9 mouse cellular contexts compared by ENCODE assay signal in the genomic region with DNA sequence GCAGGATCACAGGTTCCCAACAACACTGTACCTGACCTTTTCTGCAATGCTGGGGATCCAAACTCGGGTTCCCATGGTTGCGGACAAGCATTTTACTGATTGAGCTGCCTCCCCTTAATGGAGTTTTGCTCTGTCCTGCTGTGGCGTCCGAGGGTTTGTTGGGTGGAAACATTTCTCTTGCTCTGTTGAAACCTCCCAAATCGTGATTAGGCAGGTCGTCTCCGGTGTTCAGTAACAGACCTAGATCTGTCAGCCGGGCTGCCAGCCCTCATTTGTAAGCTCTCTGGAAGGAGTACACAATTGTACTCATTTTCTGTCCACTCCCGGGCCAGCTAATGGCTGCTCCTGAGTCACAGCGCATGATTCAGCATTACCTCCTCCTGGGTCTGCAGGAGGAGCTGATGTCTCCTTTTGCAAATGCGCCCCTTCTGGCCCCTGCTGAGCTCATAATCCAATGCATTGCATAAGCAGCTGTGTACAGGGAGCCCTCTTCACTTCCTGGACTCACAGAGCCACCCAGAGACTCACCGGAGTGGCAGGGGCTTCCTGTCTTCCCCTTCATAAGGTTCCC. TPM values are rescaled to one million over a fixed set of nuclear protein-coding genes. Genes with fewer than 3 reads are reported as not detected.
DNase-seq lines count a peak whose midpoint lies in the region; ATAC-seq and TF ChIP-seq lines count a peak whose summit lies in the region.
"Had no signal": no experiment of that assay in that cellular context is flagged by ENCODE, and none has a peak within 500 bp of the region (broad histone marks: within the 10 kb centered on the region; RNA-seq: fewer than 3 reads in every experiment).

No protein-coding gene starts in this region.

- no peaks in the 10 kb centered on the region for H3K27me3 ChIP-seq in testis, adult 2 months (ENCODE audit: control insufficient read depth, insufficient read depth, low read length)
- H3K27me3 ChIP-seq in heart, embryonic 14.5 days (ENCODE audit: control insufficient read depth, insufficient read depth, low read length) = no peaks in the 10 kb centered on the region
- no peaks in the 10 kb centered on the region for H3K27me3 ChIP-seq in midbrain, embryonic 14.5 days (ENCODE audit: control insufficient read depth, insufficient read depth, low read length)
- no peaks in the 10 kb centered on the region for H3K27me3 ChIP-seq in thymus, adult 2 months (ENCODE audit: control insufficient read depth, insufficient read depth, low read length)
- H3K27me3 ChIP-seq: embryonic facial prominence, embryonic 12.5 days had no signal

- TF ChIP-seq CTCF in testis, adult 2 months (IDR thresholded peaks at IDR 0.05; ENCODE audit: control insufficient read depth, insufficient read depth, insufficient replicate concordance, low read depth, low read length) = no peak
- TF ChIP-seq CTCF in thymus, adult 2 months (IDR thresholded peaks at IDR 0.05; ENCODE audit: borderline replicate concordance, control insufficient read depth, extremely low read depth, insufficient read depth, low read length, poor library complexity) = no peak

- peaks cover 2% of the 10 kb centered on the region; the same call in 1 of the 2 replicates for H3K4me1 ChIP-seq in testis, adult 2 months (ENCODE audit: control insufficient read depth, insufficient read depth, low read length)
- H3K4me1 ChIP-seq in heart, embryonic 14.5 days (ENCODE audit: control insufficient read depth in 2 of 2, insufficient read depth in 2 of 2, low read length in 2 of 2) = peaks cover 39 to 40% of the 10 kb centered on the region in 2 experiments
- H3K4me1 ChIP-seq in midbrain, embryonic 14.5 days (ENCODE audit: control insufficient read depth, insufficient read depth, low read length) = peaks cover 10% of the 10 kb centered on the region
- H3K4me1 ChIP-seq in thymus, adult 2 months (replicated peaks; ENCODE audit: control insufficient read depth, insufficient read depth, low read length) = peaks cover 7% of the 10 kb centered on the region

- no peak for DNase-seq in testis, postnatal 10 days (ENCODE audit: low spot score)
- DNase-seq in cerebellum, adult 11-12 months = peak; percentile 19
- peak; percentile 15 to 27 for DNase-seq in left cerebral cortex, adult 8-10 months (ENCODE audit: low spot score in 2 of 2)
- peak; percentile 69 for DNase-seq in midbrain, embryonic 14.5 days
- peak; percentile 43 for DNase-seq in thymus, adult 2 months

- H3K9ac ChIP-seq in heart, embryonic 14.5 days (ENCODE audit: low read length) = peak overlapping the region; percentile 41; the same call in 1 of the 2 replicates
- H3K9ac ChIP-seq in midbrain, embryonic 14.5 days (replicated peaks; ENCODE audit: low read length) = no peak overlapping the region
- H3K9ac ChIP-seq: embryonic facial prominence, embryonic 12.5 days had no signal

- ATAC-seq in heart, embryonic 14.5 days (ENCODE audit: insufficient number of reproducible peaks, insufficient read depth, low FRiP score, low read depth) = no peak
- ATAC-seq in midbrain, embryonic 14.5 days (ENCODE audit: low FRiP score, low TSS enrichment) = no peak
- no peak for ATAC-seq in CD4-positive, CD25-positive, alpha-beta regulatory T cell, adult 4 months

- peak; percentile 57 for TF ChIP-seq POLR2A in testis, adult 2 months (IDR thresholded peaks at IDR 0.05; ENCODE audit: control insufficient read depth, low read depth, low read length)
- no peak for TF ChIP-seq POLR2A in thymus, adult 2 months (IDR thresholded peaks at IDR 0.05; ENCODE audit: control insufficient read depth, extremely low read depth, insufficient read depth, low read length, poor library complexity)

- H3K9me3 ChIP-seq in heart, embryonic 14.5 days (ENCODE audit: control insufficient read depth, low read length) = no peaks in the 10 kb centered on the region
- H3K9me3 ChIP-seq in midbrain, embryonic 14.5 days (ENCODE audit: control insufficient read depth, low read length) = no peaks in the 10 kb centered on the region
- H3K9me3 ChIP-seq: embryonic facial prominence, embryonic 12.5 days had no signal

- H3K36me3 ChIP-seq in testis, adult 2 months (ENCODE audit: control insufficient read depth, insufficient read depth, low read length) = no peaks in the 10 kb centered on the region
- no peaks in the 10 kb centered on the region for H3K36me3 ChIP-seq in heart, embryonic 14.5 days (ENCODE audit: control insufficient read depth, insufficient read depth, low read length)
- no peaks in the 10 kb centered on the region for H3K36me3 ChIP-seq in midbrain, embryonic 14.5 days (ENCODE audit: control insufficient read depth, insufficient read depth, low read length)
- no peaks in the 10 kb centered on the region for H3K36me3 ChIP-seq in thymus, adult 2 months (ENCODE audit: control insufficient read depth, insufficient read depth, low read length)
- H3K36me3 ChIP-seq: embryonic facial prominence, embryonic 12.5 days had no signal

- no peak overlapping the region for H3K4me2 ChIP-seq in heart, embryonic 14.5 days (ENCODE audit: low read length)
- H3K4me2 ChIP-seq in midbrain, embryonic 14.5 days (ENCODE audit: low read length) = no peak overlapping the region
- H3K4me2 ChIP-seq: embryonic facial prominence, embryonic 12.5 days had no signal

- H3K4me3 ChIP-seq in testis, adult 2 months (ENCODE audit: control insufficient read depth, low read depth, low read length) = peak overlapping the region; percentile 78
- no peak overlapping the region for H3K4me3 ChIP-seq in heart, embryonic 14.5 days (ENCODE audit: control insufficient read depth in 1 of 2, insufficient read depth in 1 of 2, low read depth in 1 of 2, low read length in 2 of 2)
- no peak overlapping the region for H3K4me3 ChIP-seq in midbrain, embryonic 14.5 days (replicated peaks; ENCODE audit: low read depth, low read length)
- no peak overlapping the region for H3K4me3 ChIP-seq in thymus, adult 2 months (ENCODE audit: control insufficient read depth, insufficient read depth, low read length)
- H3K4me3 ChIP-seq: embryonic facial prominence, embryonic 12.5 days had no signal

- peak overlapping the region; percentile 2; the same call in 1 of the 2 replicates for H3K27ac ChIP-seq in testis, adult 2 months (ENCODE audit: control insufficient read depth, insufficient read depth, low read depth, low read length)
- peak overlapping the region; percentile 2 to 24; a peak in 3 of 4 replicates for H3K27ac ChIP-seq in heart, embryonic 14.5 days (replicated peaks in 1 of 2; ENCODE audit: control insufficient read depth in 1 of 2, insufficient read depth in 1 of 2, low read depth in 2 of 2, low read length in 2 of 2)
- H3K27ac ChIP-seq in midbrain, embryonic 14.5 days (replicated peaks; ENCODE audit: low read depth, low read length) = no peak overlapping the region; the same call in 1 of the 2 replicates
- H3K27ac ChIP-seq in thymus, adult 2 months (ENCODE audit: control insufficient read depth, insufficient read depth, low read length) = no peak overlapping the region
- H3K27ac ChIP-seq: embryonic facial prominence, embryonic 12.5 days had no signal

- 47% methylated on average over 12 of the region's 12 CpGs for WGBS in heart, embryonic 14.5 days
- WGBS in midbrain, embryonic 14.5 days = 37% methylated on average over 12 of the region's 12 CpGs
- WGBS in thymus, adult 2 months = 57% methylated on average over 12 of the region's 12 CpGs

RNA-seq across cellular contexts. Expression of a gene that starts 49.8 kb away (rescaled TPM):
- polyA plus RNA-seq in testis, adult 2 months (2012; rRNA removed) = 19.6 and 21.2 TPM in 2 replicates
- polyA plus RNA-seq in heart, embryonic 14.5 days (2014; fragmentation: Nextera tagmentation; extraction: Ambion mirVana) = 17.8 and 18.0 TPM in 2 replicates
- 10 to 100 TPM; 37.1 to 40.6 (median 38.6) TPM for total RNA-seq in left cerebral cortex, adult 8-10 months (2022)
- 16.4 and 25.1 TPM in 2 replicates for polyA plus RNA-seq in midbrain, embryonic 14.5 days (2014; fragmentation: Nextera tagmentation; extraction: Ambion mirVana)
- polyA plus RNA-seq in thymus, adult 2 months (2012; rRNA removed) = 10.9 and 11.7 TPM in 2 replicates
- polyA plus RNA-seq in CD4-positive, CD25-positive, alpha-beta regulatory T cell, adult 4 months (2017; shearing (Covaris generic)) = 1 to 10 TPM; 2.8 to 3.0 TPM

RNA-seq across cellular contexts. Expression of a gene that starts 50.2 kb away (rescaled TPM):
- polyA plus RNA-seq in testis, adult 2 months (2012; rRNA removed) = 14.0 and 15.0 TPM in 2 replicates
- 7.8 and 8.0 TPM in 2 replicates for polyA plus RNA-seq in heart, embryonic 14.5 days (2014; fragmentation: Nextera tagmentation; extraction: Ambion mirVana)
- 1 to 10 TPM; 4.2 to 5.6 (median 4.6) TPM for total RNA-seq in left cerebral cortex, adult 8-10 months (2022)
- polyA plus RNA-seq in midbrain, embryonic 14.5 days (2014; fragmentation: Nextera tagmentation; extraction: Ambion mirVana) = 5.8 and 10.8 TPM in 2 replicates
- 1.5 and 2.5 TPM in 2 replicates for polyA plus RNA-seq in thymus, adult 2 months (2012; rRNA removed)
- polyA plus RNA-seq in CD4-positive, CD25-positive, alpha-beta regulatory T cell, adult 4 months (2017; shearing (Covaris generic)) = under 1 TPM in 1 of 2 experiments, not detected in 1; 0.24 TPM

Comparison
In these comparisons a context has a peak if more than half of its experiments do, and no peak if none do; other contexts are left out.
1. H3K27ac ChIP-seq: peak in testis, adult 2 months (single experiment) and heart, embryonic 14.5 days (2 of 2); none in midbrain, embryonic 14.5 days (single experiment) and thymus, adult 2 months (single experiment).